Mouse (Mus musculus) kidney, postnatal 36 days (tissue): ENCODE results near the gene Lpcat2.

Experiments used
- DNase-seq, 2 experiments: peaks; one replicate each; pipeline ENCODE4 v3.0.0; 2021 to 2022; ENCODE audit warnings: mixed read lengths in 2 of 2

The Lpcat2 gene

DNA sequence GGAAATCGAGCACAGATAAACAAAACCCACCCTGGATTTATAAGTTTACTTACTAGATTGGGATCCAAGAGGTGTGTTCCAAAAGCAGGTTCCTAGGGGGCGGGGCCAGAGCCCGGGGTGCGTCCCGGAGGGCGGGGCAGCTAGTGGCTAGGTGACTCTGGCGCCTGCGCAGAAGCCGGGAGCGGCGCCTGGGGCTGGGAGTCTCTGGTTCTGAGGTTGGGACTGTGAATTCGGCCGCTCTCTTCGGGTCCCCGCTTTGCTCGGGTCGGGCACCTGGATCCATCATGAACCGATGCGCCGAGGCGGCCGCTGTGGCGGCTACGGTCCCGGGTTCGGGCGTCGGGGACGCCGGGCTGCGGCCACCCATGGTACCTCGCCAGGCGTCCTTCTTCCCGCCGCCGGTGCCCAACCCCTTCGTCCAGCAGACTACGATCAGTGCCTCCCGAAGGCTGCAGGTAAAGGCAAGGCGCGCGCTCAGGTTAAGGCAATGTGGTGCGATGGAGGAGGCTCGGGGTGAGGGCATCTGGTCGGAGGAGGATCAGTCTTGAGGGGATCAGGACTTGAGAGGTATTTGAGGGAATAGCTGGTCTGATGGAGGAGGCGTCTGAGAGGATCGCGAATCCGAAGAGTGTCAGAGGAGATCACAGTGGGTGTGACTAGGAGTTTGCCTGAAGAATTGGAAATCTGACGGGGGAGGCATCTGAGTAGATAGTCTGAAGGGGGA, at the start of gene Lpcat2:
Gene Lpcat2 (plus strand): TSS at position 169 of the 724 bp plus-strand sequence.
- DNase-seq: peak; percentile 56 to 86

DNA sequence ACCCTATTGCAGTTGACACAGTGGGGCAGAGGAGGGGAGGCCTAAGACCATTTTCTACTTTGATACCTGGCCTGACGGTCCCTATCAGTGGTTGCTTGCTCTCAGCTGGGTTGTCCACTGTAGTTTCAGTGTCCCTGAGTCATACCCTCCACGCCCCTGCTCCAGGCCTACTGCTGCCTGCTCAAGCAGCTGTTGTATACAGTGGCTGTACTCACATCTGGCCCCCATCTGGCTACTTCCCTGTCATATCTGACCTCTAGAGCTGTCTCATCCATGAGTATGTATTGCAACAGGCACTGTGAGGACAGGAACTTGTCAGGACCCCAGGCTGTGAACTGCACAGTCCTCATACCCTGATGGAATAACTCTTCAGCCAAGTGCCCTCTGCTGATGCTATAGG, 42.4 kb upstream of the Lpcat2 start:
- no peak for DNase-seq

DNA sequence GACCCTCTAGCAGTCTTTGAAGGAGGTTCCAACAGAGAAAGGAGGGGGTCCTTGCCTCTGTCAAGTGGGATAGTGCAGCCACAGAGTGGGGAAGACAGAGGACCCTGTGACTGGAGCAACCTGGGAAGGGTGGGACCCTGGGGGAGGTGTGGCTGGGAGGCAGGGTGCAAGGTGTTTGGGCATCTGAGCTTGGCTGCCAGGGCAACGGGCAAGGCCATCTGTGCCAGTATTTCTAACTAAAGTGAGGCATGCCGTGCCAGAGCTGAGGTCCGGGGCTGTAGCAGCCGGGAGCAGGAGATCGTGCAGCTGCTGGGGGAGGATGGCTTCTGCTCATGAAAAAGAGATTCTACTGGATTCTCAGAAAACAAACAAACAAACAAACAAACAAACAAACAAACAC, 39.5 kb upstream of the Lpcat2 start:
- DNase-seq: no peak

DNA sequence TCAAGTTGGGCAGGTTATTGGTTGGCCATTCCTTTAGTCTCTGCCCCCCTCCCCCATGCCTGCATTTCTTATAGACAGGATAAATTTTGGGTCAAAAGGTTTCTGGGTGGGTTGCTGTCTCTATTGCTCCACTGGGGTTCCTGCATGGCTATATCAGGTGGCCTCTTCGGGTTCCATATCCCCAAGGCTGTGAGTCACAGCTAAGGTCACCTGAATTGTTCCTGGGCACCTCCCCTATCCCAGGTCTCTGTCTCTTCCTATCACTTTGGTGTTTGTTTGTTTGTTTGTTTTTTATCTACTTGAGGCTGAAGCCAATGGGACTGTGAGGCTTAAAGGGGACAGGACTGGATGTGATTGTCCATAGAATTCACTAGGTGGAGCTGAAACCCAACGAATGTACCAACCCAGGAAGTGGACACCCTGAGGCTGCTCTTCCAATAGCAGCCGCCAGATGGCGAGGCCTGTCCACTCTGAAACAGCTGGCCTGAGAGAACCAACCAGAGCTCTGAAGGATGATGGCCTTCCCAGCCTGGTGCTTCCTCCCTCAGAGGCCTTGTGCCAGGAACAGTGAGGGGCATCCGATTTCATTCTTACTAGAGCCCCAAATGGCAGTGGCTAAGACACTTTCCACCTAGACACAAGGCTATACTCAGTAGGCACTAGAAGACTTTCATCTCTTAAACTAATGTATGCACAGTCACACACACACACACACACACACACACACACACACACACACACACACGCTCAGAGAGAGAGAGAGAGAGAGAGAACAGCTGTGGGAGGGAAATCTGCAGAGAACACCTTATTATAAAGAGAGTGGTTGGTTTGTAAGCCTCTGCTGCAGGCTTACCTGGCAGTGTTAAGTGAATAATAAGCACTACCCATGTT, 37.0 kb upstream of the Lpcat2 start:
- DNase-seq: peak; percentile 84 to 93

DNA sequence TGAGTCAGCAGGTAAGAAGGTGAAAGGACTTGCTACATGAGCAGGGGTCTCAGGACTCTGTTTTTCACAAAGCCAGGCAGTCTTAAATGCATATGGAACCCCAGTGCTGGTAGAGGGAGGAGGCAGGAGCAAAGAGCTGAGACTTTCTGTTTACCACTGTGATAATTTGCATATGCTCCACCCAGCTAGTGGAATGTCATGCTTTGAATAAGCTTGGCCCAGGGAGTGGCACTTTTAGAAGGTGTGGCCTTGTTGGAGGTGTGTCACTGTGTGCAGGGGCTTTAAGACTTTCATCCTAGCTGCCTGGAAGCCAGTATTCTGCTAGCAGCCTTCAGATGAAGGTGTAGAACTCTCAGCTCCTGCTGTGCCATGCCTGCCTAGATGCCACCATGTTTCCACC, 34.0 kb upstream of the Lpcat2 start:
- DNase-seq: no peak

DNA sequence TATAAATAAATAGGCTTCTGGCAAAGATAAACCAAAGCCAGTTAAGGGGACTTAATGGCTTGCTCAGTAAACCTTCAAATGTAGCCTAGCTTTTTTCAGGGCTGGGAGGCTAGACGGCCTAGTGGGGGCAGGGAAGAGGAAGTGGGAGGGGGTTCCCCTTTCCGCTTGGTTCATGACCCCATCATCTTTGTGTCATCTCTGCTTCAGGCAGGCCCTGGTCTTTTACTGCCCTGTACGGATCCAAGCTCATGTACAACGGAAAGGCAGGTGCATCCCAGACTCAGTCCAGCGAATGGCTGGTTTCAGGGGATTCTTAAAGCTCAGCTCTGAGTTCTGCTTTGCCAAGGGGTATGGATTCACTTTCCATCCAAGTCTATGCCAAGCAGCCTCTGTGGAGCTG, 32.8 kb upstream of the Lpcat2 start:
- no peak for DNase-seq

DNA sequence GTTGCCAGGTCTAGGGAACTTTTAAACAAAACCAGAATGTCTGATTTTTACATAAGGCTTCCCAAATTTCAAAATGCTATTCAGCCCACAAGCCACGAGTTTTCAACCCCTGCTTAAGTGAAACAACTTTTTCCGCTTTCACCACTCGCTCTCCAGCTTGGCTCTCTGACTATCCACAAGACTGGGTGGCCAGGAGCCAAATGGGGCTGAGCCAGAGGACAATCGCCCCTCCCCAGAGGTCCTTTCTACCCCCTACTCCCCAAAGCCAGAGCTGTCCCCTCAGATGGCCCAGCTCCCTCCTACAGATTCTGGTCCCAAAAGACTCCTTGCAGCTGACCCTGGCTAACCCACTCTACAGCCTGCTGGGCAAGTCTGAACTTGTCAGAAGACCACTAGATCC, 29.1 kb upstream of the Lpcat2 start:
- DNase-seq: no peak

DNA sequence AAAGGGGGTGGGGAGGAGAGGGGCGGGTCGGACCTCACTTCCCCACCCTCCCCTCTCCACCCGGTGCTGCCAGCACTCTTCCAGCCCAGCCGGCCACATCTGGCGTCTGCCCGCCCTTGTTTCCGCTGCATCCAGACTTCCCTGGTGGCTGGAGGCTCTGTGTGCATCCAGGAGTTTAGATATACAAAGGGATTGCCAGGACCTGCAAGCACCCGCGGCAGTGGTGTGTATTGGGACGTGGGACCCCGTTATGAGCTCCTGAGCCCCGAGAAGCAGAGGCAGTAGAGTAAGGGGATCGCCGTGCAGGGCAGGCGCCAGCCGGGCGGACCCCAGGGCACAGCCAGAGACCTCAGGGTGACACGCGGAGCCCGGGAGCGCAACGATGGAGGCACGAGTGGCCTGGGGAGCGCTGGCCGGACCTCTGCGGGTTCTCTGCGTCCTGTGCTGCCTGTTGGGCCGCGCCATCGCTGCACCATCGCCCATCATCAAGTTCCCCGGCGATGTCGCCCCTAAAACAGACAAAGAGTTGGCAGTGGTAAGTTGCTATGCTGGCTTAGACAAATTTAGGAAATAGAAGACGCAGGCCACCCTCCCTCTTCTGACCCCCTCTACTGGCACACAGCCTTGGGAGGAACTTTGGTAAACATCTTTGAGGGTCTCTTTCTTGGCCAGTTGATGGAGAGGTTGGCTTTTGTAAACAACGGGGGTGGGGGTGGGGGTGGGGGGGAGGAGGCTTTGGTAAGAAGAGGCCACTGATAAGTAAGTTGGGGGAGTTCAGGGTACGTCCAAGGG, 27.7 kb upstream of the Lpcat2 start, which contains the start of gene Mmp2:
Gene Mmp2 (plus strand): TSS at position 49 of the 792 bp plus-strand sequence.
- DNase-seq: peak; percentile 9 to 35

DNA sequence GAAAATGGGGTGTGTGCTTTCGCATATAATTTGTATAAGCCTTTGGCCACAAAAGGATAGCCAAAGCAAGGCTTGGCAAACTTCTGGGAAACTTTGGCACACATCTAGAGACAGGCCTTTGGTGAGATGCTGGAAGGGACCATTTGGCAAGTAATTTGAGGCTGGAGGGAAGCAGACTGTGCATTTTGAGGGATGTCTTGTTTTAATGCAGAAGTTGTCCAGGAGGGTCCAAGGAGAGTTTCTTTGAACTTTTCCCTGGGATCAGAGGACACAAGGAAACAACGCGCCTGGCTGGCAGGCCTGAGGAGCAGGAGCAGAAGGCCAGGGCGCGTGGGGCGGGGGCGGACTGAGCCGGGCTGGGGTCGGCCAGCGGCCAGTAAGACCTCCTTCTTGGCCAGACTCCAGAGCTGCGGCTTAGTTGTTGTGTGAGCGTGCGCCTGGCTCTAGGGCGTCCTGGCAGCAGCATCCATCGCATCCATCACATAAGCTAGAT, 26.8 kb upstream of the Lpcat2 start:
- DNase-seq: peak in 1 of 2 experiments; percentile 27

DNA sequence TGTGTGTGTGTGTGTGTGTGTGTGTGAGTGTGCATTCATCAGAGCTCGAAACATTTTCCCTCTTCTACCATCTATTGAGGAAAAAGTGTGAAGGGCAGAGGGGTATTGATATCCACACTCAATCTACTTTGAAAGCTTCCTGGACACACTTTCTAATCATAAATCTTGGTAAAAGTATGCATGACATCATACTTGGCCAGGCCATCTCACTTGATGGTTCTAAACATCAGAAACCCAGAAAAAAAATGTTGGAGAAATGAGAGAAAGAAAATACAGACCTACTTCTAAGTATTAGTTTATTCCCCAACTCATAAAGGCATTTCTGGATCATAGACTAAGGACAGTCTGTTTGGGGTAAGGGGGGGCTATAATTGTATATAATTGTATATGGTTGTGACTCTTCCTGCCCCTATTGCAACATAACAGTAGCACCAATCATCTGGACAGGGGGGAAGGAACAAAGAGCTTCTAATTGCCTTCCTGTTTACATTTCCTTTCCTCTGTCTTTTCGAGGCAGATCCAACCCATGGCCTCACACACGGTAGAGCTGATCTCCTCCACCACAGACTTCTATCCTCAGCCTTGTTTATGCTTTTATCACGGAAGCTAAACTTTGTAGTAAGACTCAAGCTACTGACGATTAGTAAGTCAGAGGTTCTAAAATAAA, 20.9 kb upstream of the Lpcat2 start:
- DNase-seq: no peak

DNA sequence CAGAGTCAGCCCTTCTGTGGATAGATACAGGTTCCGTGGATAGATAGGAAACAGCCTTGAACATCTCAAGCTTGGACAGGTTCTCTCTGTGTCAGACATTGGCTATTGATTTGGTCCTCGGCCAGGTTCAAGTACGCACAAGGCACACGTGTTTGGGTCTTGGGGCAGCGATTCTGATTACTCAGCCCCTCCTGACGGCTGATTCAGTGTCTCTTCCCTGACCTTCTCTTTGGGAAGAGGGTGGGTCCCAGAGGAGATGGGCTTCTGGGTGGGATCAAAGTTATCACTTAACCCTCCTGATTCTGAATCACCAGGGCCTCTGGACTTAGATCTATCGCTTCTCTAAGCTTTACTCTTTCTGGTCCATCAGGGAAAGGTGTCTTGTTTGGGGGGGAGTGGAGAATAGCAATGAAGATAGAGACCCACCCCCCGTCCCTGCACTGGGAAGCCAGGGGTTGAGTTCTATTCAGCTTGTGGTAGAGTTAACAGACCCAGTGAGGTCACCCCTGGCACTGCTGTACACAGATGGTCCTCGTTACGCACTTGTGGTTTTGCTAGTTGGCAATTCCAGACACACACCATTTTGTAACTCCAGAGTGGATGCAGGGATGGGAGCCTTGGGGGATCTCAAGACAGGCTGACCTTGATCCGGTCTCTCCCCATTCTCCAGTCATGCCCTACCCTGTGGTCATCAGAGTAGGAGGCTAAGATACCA, 20.2 kb upstream of the Lpcat2 start:
- no peak for DNase-seq

DNA sequence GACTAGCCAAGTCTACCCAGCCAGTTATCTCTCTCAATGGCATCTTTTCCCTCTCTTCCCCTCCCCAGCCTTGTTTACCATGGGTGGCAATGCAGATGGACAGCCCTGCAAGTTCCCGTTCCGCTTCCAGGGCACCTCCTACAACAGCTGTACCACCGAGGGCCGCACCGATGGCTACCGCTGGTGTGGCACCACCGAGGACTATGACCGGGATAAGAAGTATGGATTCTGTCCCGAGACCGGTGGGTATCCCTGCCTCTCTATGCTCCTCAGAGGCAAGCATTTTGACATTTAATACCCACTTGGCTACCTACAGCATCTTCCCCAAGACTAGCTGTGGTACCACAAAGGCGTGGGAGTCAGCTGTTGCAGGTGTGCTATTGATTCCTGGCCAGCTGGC, 19.2 kb upstream of the Lpcat2 start:
- no peak for DNase-seq

DNA sequence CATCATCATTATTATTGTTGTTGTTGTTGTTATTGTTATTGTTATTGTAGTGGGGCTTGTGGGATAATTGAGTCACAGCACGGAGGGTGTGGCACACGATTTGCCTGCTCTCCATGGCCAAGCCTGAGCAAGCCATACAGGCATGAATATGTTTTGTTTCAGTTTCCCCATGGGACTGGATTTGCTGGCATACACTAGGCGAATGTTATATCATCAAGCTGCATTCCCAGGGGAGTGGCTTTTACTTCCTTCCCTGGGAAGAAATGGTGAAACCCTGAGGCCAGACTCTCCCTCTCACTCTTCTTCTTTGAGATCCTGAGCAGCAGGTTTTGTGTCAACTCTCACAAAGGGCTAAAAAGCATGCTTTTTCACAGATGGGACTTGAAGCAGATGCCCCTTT, 16.5 kb upstream of the Lpcat2 start:
- DNase-seq: no peak

DNA sequence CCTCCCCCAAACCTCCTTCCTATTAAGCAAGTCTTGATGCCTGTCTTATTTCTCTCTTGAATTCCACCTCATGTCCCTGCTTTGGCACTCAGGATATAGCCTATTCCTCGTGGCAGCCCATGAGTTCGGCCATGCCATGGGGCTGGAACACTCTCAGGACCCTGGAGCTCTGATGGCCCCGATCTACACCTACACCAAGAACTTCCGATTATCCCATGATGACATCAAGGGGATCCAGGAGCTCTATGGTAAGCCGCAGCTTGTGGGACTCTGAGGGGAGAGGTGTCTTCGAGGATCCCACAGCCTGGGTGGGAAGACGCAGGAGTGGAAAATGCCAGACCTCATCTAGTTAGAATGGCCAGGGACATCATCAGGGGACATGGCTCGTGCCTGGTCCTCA, 16.0 kb upstream of the Lpcat2 start:
- DNase-seq: no peak

DNA sequence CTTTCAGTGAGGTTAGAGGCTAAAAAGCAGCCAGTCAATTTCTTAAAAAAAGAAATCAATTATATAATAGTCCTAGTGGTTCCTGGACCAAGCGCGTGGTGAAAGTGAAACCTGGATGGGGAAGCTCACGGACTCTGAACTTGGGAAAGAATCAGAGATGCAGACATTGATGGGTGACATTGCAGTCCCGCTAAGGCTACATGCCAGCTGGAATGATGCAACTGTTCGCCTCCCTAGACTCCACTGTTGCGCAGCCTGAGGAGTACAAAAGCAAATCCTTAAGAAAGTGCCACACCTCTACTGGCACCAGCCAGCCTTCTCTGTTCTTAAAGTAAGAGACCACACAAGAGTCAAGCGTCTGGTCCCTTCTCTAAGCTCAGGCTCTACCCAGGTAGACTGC, 15.3 kb upstream of the Lpcat2 start:
- peak in 1 of 2 experiments; percentile 11 for DNase-seq

DNA sequence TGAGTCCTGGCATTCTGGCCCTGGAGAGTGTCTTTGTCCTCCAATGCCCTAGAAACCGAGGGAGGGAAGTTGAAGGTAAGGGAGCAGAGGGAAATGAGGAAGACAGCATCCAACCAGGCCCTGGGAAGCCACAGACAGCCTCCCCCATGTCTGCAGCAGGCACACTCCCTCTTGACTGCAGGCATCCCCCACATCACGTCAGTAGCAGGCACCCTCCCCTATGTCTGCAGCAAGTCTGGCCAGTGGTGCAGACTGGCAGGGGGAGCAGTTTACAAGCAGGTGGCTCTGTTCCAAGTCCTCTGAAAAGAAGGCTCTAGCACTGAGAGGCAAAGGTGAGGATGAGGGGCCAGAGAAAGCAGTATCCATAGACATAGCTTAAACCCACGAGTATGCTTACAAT, 8.5 kb upstream of the Lpcat2 start:
- DNase-seq: no peak

DNA sequence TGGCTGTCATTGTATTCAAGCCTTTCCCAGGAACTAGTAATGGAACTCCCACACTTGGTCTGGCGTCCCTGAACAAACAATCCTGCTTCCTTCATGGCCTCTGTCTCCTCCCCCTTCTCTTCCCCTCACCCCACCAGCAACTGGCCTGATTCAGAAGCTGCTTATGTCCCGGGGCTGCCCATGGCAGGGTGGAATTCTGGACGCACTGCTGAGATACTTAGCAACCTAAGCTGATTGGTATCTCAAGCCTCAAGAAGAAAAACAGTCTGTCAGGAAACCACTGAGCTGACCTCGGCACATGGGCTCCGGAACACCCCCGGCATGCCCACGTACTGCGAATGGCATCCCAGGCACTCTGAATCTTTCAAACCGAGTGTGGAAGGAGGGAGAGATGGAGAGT, 7.8 kb upstream of the Lpcat2 start:
- DNase-seq: peak; percentile 16 to 19

DNA sequence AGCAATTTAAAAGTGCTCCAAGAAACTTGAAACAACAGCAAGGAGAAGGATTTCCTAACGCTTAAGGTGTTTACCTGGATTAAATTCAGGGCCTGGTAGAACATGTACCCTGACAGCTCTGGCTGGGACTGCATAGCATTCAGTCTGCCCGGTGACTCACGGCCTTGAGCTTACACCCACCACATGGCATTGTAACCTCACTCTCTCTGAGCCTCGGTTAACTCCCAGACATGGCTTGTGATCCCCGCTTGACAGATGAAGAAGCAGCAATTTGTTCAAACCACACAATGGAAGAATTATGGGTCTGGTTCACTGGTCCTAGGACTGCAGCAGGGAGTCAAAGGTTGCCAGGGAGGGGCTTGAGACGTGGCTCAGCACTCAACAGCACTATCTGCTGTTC, 5.9 kb upstream of the Lpcat2 start:
- DNase-seq: peak in 1 of 2 experiments; percentile 20

DNA sequence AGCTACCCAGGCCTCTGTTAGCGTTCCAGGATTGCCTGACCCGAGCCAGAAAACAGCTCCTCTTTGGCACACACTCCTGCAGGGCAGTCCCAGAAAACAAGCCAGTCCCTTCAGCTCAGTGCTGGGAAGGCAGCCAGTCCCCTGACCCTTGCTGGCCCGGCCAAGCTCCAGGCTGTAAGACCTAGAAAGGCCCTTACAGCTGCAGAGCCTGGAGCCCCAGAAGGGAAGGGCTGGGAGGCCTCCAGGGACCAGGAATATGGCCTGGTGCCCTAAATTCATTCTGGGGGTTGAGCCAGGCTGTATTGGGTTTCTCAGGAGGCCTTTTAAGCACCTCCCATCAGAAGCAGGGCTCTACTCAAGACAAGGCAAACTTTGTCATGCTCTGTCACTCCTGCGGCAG, 4.9 kb upstream of the Lpcat2 start:
- peak; percentile 78 to 83 for DNase-seq

DNA sequence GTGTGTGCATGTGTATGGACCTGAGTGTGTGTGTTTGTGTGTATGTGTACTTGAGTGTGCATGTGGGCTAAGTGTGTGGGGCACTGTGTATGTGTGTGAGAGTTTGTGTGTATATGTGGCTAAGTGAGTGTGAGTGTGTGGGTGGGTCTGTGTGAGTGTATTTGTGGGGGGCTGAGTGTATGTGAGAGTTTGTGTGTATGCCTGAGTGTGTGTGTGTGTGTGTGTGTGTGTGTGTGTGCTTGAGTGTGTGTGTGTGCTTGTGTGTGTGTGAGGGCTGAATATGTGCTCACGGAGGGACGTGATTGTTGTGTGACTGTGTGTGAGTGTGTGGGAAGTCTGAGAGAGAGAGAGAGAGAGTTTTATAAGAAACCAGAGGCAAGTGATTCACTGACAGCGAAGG, 3.8 kb upstream of the Lpcat2 start:
- DNase-seq: no peak

DNA sequence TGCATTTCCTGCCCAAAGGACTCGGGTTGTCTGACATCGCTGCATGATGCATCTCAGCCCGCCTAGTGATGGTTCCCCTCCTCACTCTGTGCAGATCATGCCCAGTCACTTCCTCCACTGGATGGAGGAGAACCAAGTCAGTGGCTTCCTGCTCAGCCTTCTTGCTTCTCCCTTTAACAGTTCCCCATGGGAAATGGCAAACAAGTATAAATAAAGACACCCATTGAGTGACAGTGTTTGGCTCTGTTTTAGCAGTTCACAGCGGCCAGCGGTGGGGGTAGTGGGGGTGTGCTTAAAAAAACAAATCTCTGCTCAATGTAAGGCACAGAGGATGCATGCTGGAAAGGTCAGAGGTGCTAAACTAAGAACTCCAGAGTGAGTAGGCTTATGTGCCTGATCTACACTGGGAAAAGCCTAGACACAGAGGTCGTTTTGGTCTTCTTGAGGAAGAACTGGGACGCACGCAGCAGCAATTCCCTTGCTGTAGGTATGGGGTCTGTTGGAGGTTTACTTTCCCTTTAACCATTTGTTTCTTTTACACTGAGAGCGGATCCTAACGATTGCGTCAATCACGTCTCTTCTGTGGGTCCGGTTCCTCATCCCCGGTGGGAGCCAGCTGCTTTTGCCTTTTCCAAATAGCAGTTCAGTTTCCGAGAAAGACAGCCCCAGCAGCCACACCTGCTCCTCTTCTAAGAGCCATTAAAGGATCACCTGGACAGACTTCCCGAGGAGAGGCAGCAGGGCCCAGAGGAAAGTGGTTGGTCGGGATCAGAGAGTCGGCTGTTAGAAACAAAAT, 1.8 kb upstream of the Lpcat2 start:
- DNase-seq: no peak
